ENCODE assay signal across 8 mouse cellular contexts in the genomic region with DNA sequence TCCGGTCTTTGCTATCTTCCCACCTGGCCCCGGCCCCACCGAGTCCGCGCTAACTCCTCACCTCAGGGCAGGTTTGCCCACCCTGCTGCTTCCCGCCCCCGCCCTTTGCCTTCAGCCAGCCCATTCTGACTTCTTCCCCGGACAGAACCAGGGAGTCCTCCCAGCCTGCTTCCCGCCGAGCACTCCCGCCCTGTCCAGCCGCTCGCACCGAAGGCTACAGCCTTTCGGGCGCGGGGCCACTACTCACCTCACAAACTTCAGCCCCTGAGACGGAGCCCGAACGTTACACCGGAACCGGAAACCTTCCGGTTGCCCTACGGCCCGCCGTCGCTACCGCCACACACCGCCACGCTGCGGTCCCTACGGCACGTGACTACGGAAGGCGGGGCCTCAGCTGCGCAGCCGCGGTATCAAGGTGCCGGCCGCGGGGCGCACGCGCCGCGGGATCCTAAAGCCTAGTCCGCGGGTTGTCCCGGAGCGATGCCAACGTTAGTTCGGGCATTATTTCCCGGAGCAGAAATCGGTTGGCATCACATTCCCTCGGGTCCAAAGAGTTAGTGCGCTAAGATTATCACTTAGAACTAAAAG. TPM values are rescaled to one million over a fixed set of nuclear protein-coding genes. Genes with fewer than 3 reads are reported as not detected.
DNase-seq lines count a peak whose midpoint lies in the region; ATAC-seq and TF ChIP-seq lines count a peak whose summit lies in the region.

A gene (minus strand): TSS at position 384 of the 588 bp plus-strand sequence.

- peak within 1 kb of the TSS; percentile 16 for H3ac ChIP-seq in myocyte (ENCODE audit: control insufficient read depth, insufficient read length)

- no peaks in the 10 kb centered on the region for H3K27me3 ChIP-seq in heart, embryonic 11.5 days (ENCODE audit: control insufficient read depth, insufficient read depth, low read length)
- no peaks in the 10 kb centered on the region for H3K27me3 ChIP-seq in kidney, embryonic 16.5 days (ENCODE audit: insufficient read depth, low read length)
- no peaks in the 10 kb centered on the region for H3K27me3 ChIP-seq in liver, adult 2 months (ENCODE audit: control insufficient read depth, insufficient read depth, low read length)
- H3K27me3 ChIP-seq in myocyte (ENCODE audit: control insufficient read depth, insufficient read depth, insufficient read length): no peaks in the 10 kb centered on the region
- no peaks in the 10 kb centered on the region for H3K27me3 ChIP-seq in splenic B cell, adult 2 months (ENCODE audit: control insufficient read depth, insufficient read depth, low read length, poor library complexity, severe bottlenecking)

- H3K4me2 ChIP-seq in heart, embryonic 11.5 days: peak within 1 kb of the TSS; percentile 74
- peak within 1 kb of the TSS; percentile 71 for H3K4me2 ChIP-seq in kidney, embryonic 16.5 days (replicated peaks; ENCODE audit: low read depth, low read length)
- peak within 1 kb of the TSS; percentile 79 for H3K4me2 ChIP-seq in myocyte (ENCODE audit: low read depth)

- H3K4me1 ChIP-seq in heart, embryonic 11.5 days (ENCODE audit: control insufficient read depth, insufficient read depth, low read length): peaks cover 11% of the 10 kb centered on the region; the same call in 1 of the 2 replicates
- H3K4me1 ChIP-seq in kidney, embryonic 16.5 days (ENCODE audit: insufficient read depth, low read length): peaks cover 7% of the 10 kb centered on the region
- H3K4me1 ChIP-seq in liver, adult 2 months (ENCODE audit: control insufficient read depth, insufficient read depth, low read length): peaks cover 2% of the 10 kb centered on the region; the same call in 1 of the 2 replicates

- DNase-seq in B cell, adult 2 months: peak; percentile 96
- DNase-seq in brain, adult 2 months (ENCODE audit: low read depth, low spot score): peak; percentile 97
- DNase-seq in liver, adult 2 months (ENCODE audit: extremely low read depth, low read depth, low spot score): peak; percentile 81
- peak; percentile 95 for DNase-seq in splenic B cell, adult 2 months (ENCODE audit: low read depth, low spot score)

- under 1% methylated on average over 56 of the region's 56 CpGs for WGBS in heart, embryonic 11.5 days (ENCODE audit: insufficient replicate concordance)
- under 1% methylated on average over 56 of the region's 56 CpGs for WGBS in kidney, embryonic 16.5 days
- under 1% methylated on average over 56 of the region's 56 CpGs for WGBS in liver, adult 2 months

- ATAC-seq in erythroblast, adult 5-6 weeks (replicated peaks; ENCODE audit: low FRiP score, poor library complexity, severe bottlenecking): peak; percentile 97
- peak; percentile 96 for ATAC-seq in heart, embryonic 11.5 days (replicated peaks; ENCODE audit: insufficient number of reproducible peaks, low FRiP score, low TSS enrichment)
- peak; percentile 99 for ATAC-seq in kidney, embryonic 16.5 days (ENCODE audit: low FRiP score, low TSS enrichment)

- no peaks in the 10 kb centered on the region for H3K9me3 ChIP-seq in heart, embryonic 11.5 days (replicated peaks; ENCODE audit: control insufficient read depth, low read length)
- H3K9me3 ChIP-seq in kidney, embryonic 16.5 days (ENCODE audit: low read length): no peaks in the 10 kb centered on the region

- H3K79me2 ChIP-seq in liver, adult 2 months (ENCODE audit: control insufficient read depth, insufficient read depth, low read length): peaks cover 4% of the 10 kb centered on the region; the same call in 1 of the 2 replicates
- peaks cover 20% of the 10 kb centered on the region for H3K79me2 ChIP-seq in myocyte (ENCODE audit: control insufficient read depth, insufficient read depth)

- peaks cover 14% of the 10 kb centered on the region for H3K36me3 ChIP-seq in heart, embryonic 11.5 days (ENCODE audit: control insufficient read depth, insufficient read depth, low read length)
- H3K36me3 ChIP-seq in kidney, embryonic 16.5 days (ENCODE audit: insufficient read depth, low read length): peaks cover 23% of the 10 kb centered on the region
- peaks cover 22% of the 10 kb centered on the region for H3K36me3 ChIP-seq in liver, adult 2 months (ENCODE audit: control insufficient read depth, insufficient read depth, low read length)
- H3K36me3 ChIP-seq in myocyte (ENCODE audit: control insufficient read depth, insufficient read depth): peaks cover 26% of the 10 kb centered on the region
- H3K36me3 ChIP-seq in splenic B cell, adult 2 months (ENCODE audit: control insufficient read depth, insufficient read depth, low read length, poor library complexity, severe bottlenecking): peaks cover 4% of the 10 kb centered on the region; the same call in 1 of the 2 replicates

- peak within 1 kb of the TSS; percentile 89 for H3K9ac ChIP-seq in heart, embryonic 11.5 days (ENCODE audit: low read depth, low read length)
- peak within 1 kb of the TSS; percentile 91 for H3K9ac ChIP-seq in kidney, embryonic 16.5 days (replicated peaks; ENCODE audit: low read length)
- H3K9ac ChIP-seq in liver, adult 2 months (ENCODE audit: low read depth, low read length): peak within 1 kb of the TSS; percentile 94

- peak within 1 kb of the TSS; percentile 88 for H3K4me3 ChIP-seq in heart, embryonic 11.5 days (ENCODE audit: low read depth, low read length)
- H3K4me3 ChIP-seq in kidney, embryonic 16.5 days (ENCODE audit: low read length): peak within 1 kb of the TSS; percentile 95
- peak within 1 kb of the TSS; percentile 86 for H3K4me3 ChIP-seq in liver, adult 2 months (ENCODE audit: insufficient read depth, low read depth, low read length)
- H3K4me3 ChIP-seq in myocyte: peak within 1 kb of the TSS; percentile 70

- TF ChIP-seq POLR2A in liver, adult 2 months (IDR thresholded peaks at IDR 0.05; ENCODE audit: extremely low read depth, insufficient read depth, low read length): peak; percentile 74
- peak; percentile 99 for TF ChIP-seq POLR2A in myocyte (IDR thresholded peaks at IDR 0.05; ENCODE audit: insufficient read length, low read depth)

- peak within 1 kb of the TSS; percentile 60 for H3K27ac ChIP-seq in heart, embryonic 11.5 days (ENCODE audit: low read depth, low read length)
- peak within 1 kb of the TSS; percentile 82 for H3K27ac ChIP-seq in kidney, embryonic 16.5 days (ENCODE audit: low read length)
- H3K27ac ChIP-seq in liver, adult 2 months (replicated peaks; ENCODE audit: insufficient read depth, low read depth, low read length): peak within 1 kb of the TSS; percentile 53

- no peak for TF ChIP-seq CTCF in liver, adult 2 months (IDR thresholded peaks at IDR 0.05; ENCODE audit: low read depth, low read length)

TF ChIP-seq in myocyte, 11 proteins besides CTCF, POLR2A, EP300 and RAD21:
- TF ChIP-seq SRF (IDR thresholded peaks at IDR 0.05; ENCODE audit: control insufficient read depth, insufficient read length, low read depth): no peak
- peak; percentile 96 for TF ChIP-seq USF1 (IDR thresholded peaks at IDR 0.05; ENCODE audit: low read depth)
- TF ChIP-seq E2F4 (IDR thresholded peaks at IDR 0.05; ENCODE audit: insufficient read depth): peak; percentile 11
- TF ChIP-seq TCF12 (IDR thresholded peaks at IDR 0.05; ENCODE audit: insufficient read depth, poor library complexity, severe bottlenecking): no peak
- TF ChIP-seq CEBPB (IDR thresholded peaks at IDR 0.05; ENCODE audit: insufficient read depth, poor library complexity, severe bottlenecking): no peak
- no peak for TF ChIP-seq TCF3 (IDR thresholded peaks at IDR 0.05; ENCODE audit: insufficient read length, low read depth)
- peak; percentile 47 for TF ChIP-seq MAX (IDR thresholded peaks at IDR 0.05; ENCODE audit: low read depth)
- no peak for TF ChIP-seq MYOD1 (IDR thresholded peaks at IDR 0.05; ENCODE audit: control insufficient read depth in 1 of 3, insufficient read length in 2 of 3, low read depth in 2 of 3)
- peak in 2 of 3 experiments; percentile 10 to 50 for TF ChIP-seq MYOG (IDR thresholded peaks at IDR 0.05; ENCODE audit: control insufficient read depth in 1 of 3, insufficient read depth in 1 of 3, insufficient read length in 2 of 3, low read depth in 2 of 3)
- peak; percentile 95 for TF ChIP-seq POLR2AphosphoS2 (IDR thresholded peaks at IDR 0.05; ENCODE audit: insufficient read length, low read depth)
- no peak for TF ChIP-seq REST (IDR thresholded peaks at IDR 0.05; ENCODE audit: insufficient read depth, insufficient read length)

RNA-seq across cellular contexts. Expression of the gene that starts here (rescaled TPM):
- 6.0 and 12.5 TPM in 2 replicates for total RNA-seq in erythroblast, adult 5-6 weeks (2015; ENCODE audit: low replicate concordance)
- 14.6 and 21.2 TPM in 2 replicates for total RNA-seq in erythroblast, adult 5-6 weeks (2017; ENCODE audit: low replicate concordance)
- 40.5 and 40.6 TPM in 2 replicates for polyA plus RNA-seq in heart, embryonic 11.5 days (2014; fragmentation: Nextera tagmentation; extraction: Ambion mirVana)
- 56.3 and 57.0 TPM in 2 replicates for polyA plus RNA-seq in kidney, embryonic 16.5 days (2015; fragmentation: Nextera tagmentation; extraction: Ambion mirVana)
- total RNA-seq in liver, adult 2 months (2014; rRNA removed): 6.5 and 7.8 TPM in 2 replicates
- 4.1 and 7.4 TPM in 2 replicates for polyA plus RNA-seq in liver, adult 2 months (2012; rRNA removed)
- 17.8 TPM for polyA plus RNA-seq in myocyte (2012; fragmentation: generic; extraction: Trizol)

Comparison
In these comparisons a context has a peak if more than half of its experiments do, and no peak if none do; other contexts are left out.
1. Peak in every context shown above with its lines: DNase-seq, ATAC-seq, H3K4me3 ChIP-seq and H3K27ac ChIP-seq.